Mouse (Mus musculus) left cerebral cortex, postnatal 14 days (tissue): Measurements from ENCODE around the gene Snx17. TPM values are rescaled to one million over a fixed set of nuclear protein-coding genes. Genes with fewer than 3 reads are reported as not detected.
A peak's percentile ranks its signal among the peaks of the same experiment; 100 is the strongest.
"Not testable (repeated sequence)": the region's sequence is repeated elsewhere in the genome, so short reads cannot be mapped to it uniquely, and the experiment has no call there.

Experiments
- DNase-seq, 2 experiments: peaks; one replicate each; pipeline ENCODE4 v3.0.0; 2021 to 2022; ENCODE audit warnings: low spot score in 2 of 2, mixed read lengths in 1 of 2
- intact Hi-C: fragments of 180-260 bp; cut with DNase I; formaldehyde crosslinking; loops from one replicate; pipeline ENCODE4 v1.15.1; 2025
- total RNA-seq, 2 experiments: library from RNA; stranded (reverse); gene quantifications; 2 replicates each; pipeline ENCODE4 v1.2.3; 2021

Gene Snx17
- total RNA-seq, 2 experiments from 2014 or later: 72.2 to 77.1 TPM

GRCm38 (mm10) chr5:31194486-31195485 lies 1.8 kb downstream of the Snx17 start:
- no peak for DNase-seq
- intact Hi-C loops: loop anchor here (10.0 kb wide), 1 partner anchor 240 kb away; no protein-coding TSS in a partner anchor

- peak in 1 of 2 experiments; percentile 45 for DNase-seq
- intact Hi-C loops: loop anchor here (10.0 kb wide), 1 partner anchor 241 kb away; no protein-coding TSS in a partner anchor
Observed at GRCm38 (mm10) chr5:31195671-31196070, 2.6 kb downstream of the Snx17 start.

GRCm38 (mm10) chr5:31196207-31196606 lies 3.2 kb downstream of the Snx17 start:
- no peak for DNase-seq
- intact Hi-C loops: loop anchor here (10.0 kb wide), 1 partner anchor 241 kb away; no protein-coding TSS in a partner anchor

- intact Hi-C loops: loop anchor here (10.0 kb wide), 1 partner anchor 242 kb away; no protein-coding TSS in a partner anchor
- DNase-seq: no peak
Observed at GRCm38 (mm10) chr5:31197072-31197471, 4.0 kb downstream of the Snx17 start.

GRCm38 (mm10) chr5:31198170-31198569 lies 5.1 kb downstream of the Snx17 start:
- no peak for DNase-seq
- intact Hi-C loops: loop anchor here (10.0 kb wide), 1 partner anchor 243 kb away; no protein-coding TSS in a partner anchor

GRCm38 (mm10) chr5:31198616-31199320 lies 5.7 kb downstream of the Snx17 start:
- DNase-seq: no peak
- intact Hi-C loops: loop anchor here (10.0 kb wide), 1 partner anchor 244 kb away; no protein-coding TSS in a partner anchor

- intact Hi-C loops: loop anchor here (10.0 kb wide), 1 partner anchor 245 kb away; no protein-coding TSS in a partner anchor
- no peak for DNase-seq
Observed at GRCm38 (mm10) chr5:31199321-31199892, 6.4 kb downstream of the Snx17 start.

GRCm38 (mm10) chr5:31199893-31200292 lies 6.9 kb downstream of the Snx17 start:
- intact Hi-C loops: loop anchor here (10.0 kb wide), 1 partner anchor 245 kb away; no protein-coding TSS in a partner anchor
- no peak for DNase-seq

- DNase-seq: no peak
- intact Hi-C loops: no loop called here
Observed at GRCm38 (mm10) chr5:31200327-31200768, 7.3 kb downstream of the Snx17 start.

- intact Hi-C loops: no loop called here
- no peak for DNase-seq
Observed at GRCm38 (mm10) chr5:31201042-31201741, 8.2 kb downstream of the Snx17 start.

GRCm38 (mm10) chr5:31201742-31202590 lies 8.9 kb downstream of the Snx17 start, which contains the start of gene Zfp513:
TSS of gene Zfp513 (minus strand) at chr5:31202303.
- intact Hi-C loops: no loop called here

GRCm38 (mm10) chr5:31202933-31203332 lies 9.9 kb downstream of the Snx17 start:
- intact Hi-C loops: no loop called here

More at GRCm38 (mm10) chr5:31201742-31202590, 8.9 kb downstream of the Snx17 start, which contains the start of gene Zfp513:
- DNase-seq: peak; percentile 98 to 99

GRCm38 (mm10) chr5:31203866-31204265 lies 10.8 kb downstream of the Snx17 start:
- intact Hi-C loops: no loop called here
- no peak for DNase-seq

More at GRCm38 (mm10) chr5:31202933-31203332, 9.9 kb downstream of the Snx17 start:
- no peak for DNase-seq

GRCm38 (mm10) chr5:31204421-31204820 lies 11.4 kb downstream of the Snx17 start:
- no peak for DNase-seq
- intact Hi-C loops: no loop called here

GRCm38 (mm10) chr5:31216554-31216953 lies 23.5 kb downstream of the Snx17 start:
- intact Hi-C loops, DNase-seq: not testable (repeated sequence)

- intact Hi-C loops: no loop called here
- DNase-seq: no peak
Observed at GRCm38 (mm10) chr5:31218294-31218693, 25.3 kb downstream of the Snx17 start.

GRCm38 (mm10) chr5:31219070-31219469 lies 26.0 kb downstream of the Snx17 start:
- DNase-seq: no peak
- intact Hi-C loops: no loop called here

GRCm38 (mm10) chr5:31219474-31219873 lies 26.4 kb downstream of the Snx17 start:
- intact Hi-C loops: no loop called here

More at GRCm38 (mm10) chr5:31219474-31219873, 26.4 kb downstream of the Snx17 start:
- no peak for DNase-seq
